Mouse (Mus musculus): ENCODE measurements around the gene Atp4a.

DNA sequence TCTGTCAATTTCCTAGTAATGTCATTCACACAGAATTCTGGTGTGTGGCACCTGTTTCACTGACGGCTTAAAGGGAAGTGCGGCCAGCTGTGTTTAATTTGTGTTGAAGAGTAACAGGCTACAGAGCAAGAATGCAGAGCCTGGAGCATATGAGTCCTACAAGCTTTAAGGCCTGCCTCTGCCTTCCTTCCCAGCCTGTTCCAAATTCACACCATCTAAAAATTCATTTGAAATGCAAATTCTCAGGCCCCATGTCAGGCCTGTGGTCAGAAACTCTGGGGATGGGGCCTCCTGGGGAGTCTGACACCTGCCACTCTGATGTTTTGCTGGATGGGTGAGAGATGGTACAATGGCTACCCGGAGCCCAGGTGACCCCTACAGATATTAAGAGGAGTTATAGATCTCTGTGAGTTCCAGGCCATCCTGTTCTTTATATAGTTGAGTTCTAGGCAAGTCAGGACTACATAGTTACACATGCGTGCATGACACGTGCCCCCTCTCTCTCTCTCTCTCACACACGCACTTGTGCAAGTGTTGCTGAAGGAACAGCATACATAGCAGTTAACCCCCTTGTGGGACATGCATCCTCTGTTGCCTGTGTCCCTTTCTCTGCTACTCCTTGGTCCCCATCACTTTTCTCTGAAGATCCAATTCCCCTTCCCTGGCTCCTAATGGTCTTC lies 11.4 kb downstream of the Atp4a start:
- TF ChIP-seq CTCF (IDR thresholded peaks at IDR 0.05; ENCODE audit: low read depth, low read length) (no peak), EP300 (IDR thresholded peaks at IDR 0.05; ENCODE audit: insufficient read depth, low read depth, low read length) (no peak)
